Mouse (Mus musculus): ENCODE measurements at regions not wholly inside any gene's neighbourhood (a gene's known extent, or its start where the extent isn't known, plus 50 kb on each side); places are given as distances from the start of the nearest gene placed in this dataset.

GRCm38 (mm10) chr2:38449092-38449491 is 62.4 kb upstream of the Nek6 start:
- Histone ChIP-seq H3K27me3 (no peaks in the 10 kb centered on the region), H3K9ac (replicated peaks) (no peak overlapping the region), H3K4me3 (replicated peaks) (no peak overlapping the region), H3K27ac (no peak overlapping the region), H3K4me1 (replicated peaks) (0 out of 2 replicates have a peak, but pooled peaks cover under 1% of the 10 kb centered on the region), H3K4me2 (no peak overlapping the region), H3K36me3 (no peaks in the 10 kb centered on the region), H3K9me3 (no peaks in the 10 kb centered on the region)
- ATAC-seq (ENCODE audit: insufficient number of reproducible peaks, insufficient read depth, low FRiP score, low TSS enrichment, low read depth) = no peak
- 80% methylated on average over 6 of the region's 6 CpGs for WGBS

GRCm38 (mm10) chr2:38456571-38456970 is 54.9 kb upstream of the Nek6 start:
- Histone ChIP-seq H3K27me3 (no peaks in the 10 kb centered on the region), H3K4me3 (replicated peaks) (no peak overlapping the region), H3K9ac (replicated peaks) (no peak overlapping the region), H3K27ac (no peak overlapping the region), H3K36me3 (no peaks in the 10 kb centered on the region), H3K9me3 (no peaks in the 10 kb centered on the region), H3K4me2 (no peak overlapping the region), H3K4me1 (replicated peaks) (peaks cover 13% of the 10 kb centered on the region)
- ATAC-seq (ENCODE audit: insufficient number of reproducible peaks, insufficient read depth, low FRiP score, low TSS enrichment, low read depth) = no peak
- 67% methylated on average over 3 of the region's 3 CpGs for WGBS

GRCm38 (mm10) chr2:38460367-38460766 is 51.1 kb upstream of the Nek6 start:
- Histone ChIP-seq H3K4me2 (no peak overlapping the region), H3K4me1 (replicated peaks) (peaks cover 14% of the 10 kb centered on the region), H3K9me3 (no peaks in the 10 kb centered on the region), H3K9ac (replicated peaks) (no peak overlapping the region), H3K4me3 (replicated peaks) (no peak overlapping the region), H3K36me3 (no peaks in the 10 kb centered on the region), H3K27me3 (no peaks in the 10 kb centered on the region), H3K27ac (no peak overlapping the region)
- ATAC-seq (ENCODE audit: insufficient number of reproducible peaks, insufficient read depth, low FRiP score, low TSS enrichment, low read depth) = no peak
- WGBS = 76% methylated on average over 2 of the region's 2 CpGs

- no peaks in the 10 kb centered on the region for H3K27me3 ChIP-seq
- H3K27ac ChIP-seq = no peak overlapping the region
- H3K36me3 ChIP-seq = no peaks in the 10 kb centered on the region
- H3K4me3 ChIP-seq (replicated peaks) = no peak overlapping the region
- H3K4me1 ChIP-seq (replicated peaks) = peaks cover 14% of the 10 kb centered on the region
- no peak for ATAC-seq (ENCODE audit: insufficient number of reproducible peaks, insufficient read depth, low FRiP score, low TSS enrichment, low read depth)
- WGBS = 42% methylated on average over 6 of the region's 6 CpGs
- H3K9me3 ChIP-seq = no peaks in the 10 kb centered on the region
- H3K9ac ChIP-seq (replicated peaks) = no peak overlapping the region
- H3K4me2 ChIP-seq = no peak overlapping the region
These were observed 50.5 kb upstream of the Nek6 start for GRCm38 (mm10) chr2:38460825-38461540.
